Mouse (Mus musculus) frontal cortex, adult 2 months (tissue): ENCODE results near the gene Il4. TPM values are rescaled to one million over a fixed set of nuclear protein-coding genes. Genes with fewer than 3 reads are reported as not detected.
"Not testable (repeated sequence)": the region's sequence is repeated elsewhere in the genome, so short reads cannot be mapped to it uniquely, and the experiment has no call there.

Experiments
- DNase-seq, 2 experiments: peaks; one replicate each; pipeline ENCODE4 v3.0.0; 2022; ENCODE audit warnings: low spot score in 1 of 2; ENCODE audit errors: extremely low spot score in 1 of 2
- polyA plus RNA-seq: library from polyadenylated mRNA; depleted of rRNA; stranded (reverse); fragments of >200 nt; gene quantifications from 2 replicates; pipeline ENCODE4 v1.2.3, GENCODE M21; 2012; rRNA removed

Gene Il4
- polyA plus RNA-seq, 1 experiment, result not detected

DNA sequence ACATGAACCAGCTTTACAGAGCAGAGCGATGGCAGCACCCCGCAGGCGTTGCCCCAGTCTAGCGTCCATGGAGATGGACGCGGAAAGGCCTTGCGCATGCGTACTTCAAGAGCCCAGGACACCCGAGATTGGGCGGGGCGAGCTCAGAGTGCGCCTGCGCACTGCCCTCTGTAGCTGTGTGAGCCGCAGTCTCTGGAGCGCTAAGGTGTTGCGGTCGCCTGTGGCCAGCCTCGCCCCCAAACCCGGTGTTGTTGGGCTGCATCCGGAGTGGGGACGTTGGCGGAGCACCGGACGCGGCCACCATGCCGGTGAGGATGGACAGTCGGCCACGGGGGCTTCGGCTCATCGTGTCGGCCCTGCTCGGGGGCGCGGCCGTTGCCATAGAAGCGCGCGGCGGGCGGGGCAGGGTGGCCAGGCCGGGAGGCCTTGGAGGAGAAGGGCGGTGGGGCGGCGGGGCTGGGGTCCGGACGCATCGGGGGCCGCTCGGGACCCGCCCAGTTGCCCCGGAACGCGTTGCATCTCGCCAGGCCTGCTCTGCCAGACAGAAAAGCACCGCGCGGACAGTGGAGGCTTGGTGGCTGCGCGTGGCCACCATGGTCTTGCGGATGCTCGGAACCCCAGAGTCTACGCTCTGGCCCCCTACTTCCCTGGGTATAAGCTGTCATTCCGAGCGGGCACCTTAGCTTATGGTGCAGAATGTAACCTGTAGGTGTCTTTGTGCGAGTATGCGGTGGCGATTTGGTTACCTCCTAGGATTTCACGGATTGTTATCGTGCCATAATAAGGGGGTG, 51.0 kb downstream of the Il4 start, which contains the start of gene Kif3a:
Kif3a (plus strand) TSS at position 156 of the 791 bp plus-strand sequence.
- DNase-seq, result peak; percentile 89 to 96

DNA sequence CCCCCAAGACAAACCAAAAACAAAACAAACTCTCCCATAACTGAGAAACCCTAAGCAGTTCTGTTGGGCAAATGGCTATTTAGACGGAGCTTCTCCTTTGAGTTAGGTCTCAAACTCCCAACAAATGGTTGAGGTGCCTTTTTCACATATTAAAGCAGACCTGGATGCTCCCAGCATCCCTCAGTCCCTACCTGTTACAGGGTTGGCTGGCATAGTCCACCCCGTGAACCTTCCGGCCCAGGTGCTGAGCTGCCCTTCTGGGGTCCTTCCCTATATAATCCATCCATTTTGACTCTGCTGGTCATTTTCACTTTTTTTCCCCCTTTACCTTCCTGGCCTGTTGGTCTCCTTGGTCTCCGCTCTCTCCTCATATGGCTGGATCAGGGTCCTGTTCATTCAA, 51.8 kb downstream of the Il4 start:
- no peak for DNase-seq

DNA sequence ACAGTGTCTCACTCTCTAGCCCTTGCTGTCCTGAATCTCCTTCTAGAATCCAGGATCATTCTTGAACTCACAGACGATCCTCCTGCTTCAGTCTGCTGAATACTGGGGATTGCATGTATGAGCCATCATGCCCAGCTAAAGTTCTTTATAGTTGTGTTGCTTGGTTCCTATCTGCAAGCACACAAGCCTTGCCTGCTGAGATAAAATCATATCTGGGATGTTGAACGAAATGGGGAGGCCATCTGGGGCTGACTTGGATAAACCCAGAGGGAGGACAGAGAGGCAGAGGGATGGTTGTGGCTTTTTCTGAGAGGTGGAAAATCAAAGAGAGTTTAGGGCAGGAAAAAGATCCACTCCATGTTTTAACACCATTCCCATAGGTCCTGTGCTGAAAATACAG, 56.5 kb downstream of the Il4 start:
- no peak for DNase-seq

- not testable (repeated sequence) for DNase-seq
These were observed 58.5 kb downstream of the Il4 start for GRCm38 (mm10) chr11:53559980-53560379.

DNA sequence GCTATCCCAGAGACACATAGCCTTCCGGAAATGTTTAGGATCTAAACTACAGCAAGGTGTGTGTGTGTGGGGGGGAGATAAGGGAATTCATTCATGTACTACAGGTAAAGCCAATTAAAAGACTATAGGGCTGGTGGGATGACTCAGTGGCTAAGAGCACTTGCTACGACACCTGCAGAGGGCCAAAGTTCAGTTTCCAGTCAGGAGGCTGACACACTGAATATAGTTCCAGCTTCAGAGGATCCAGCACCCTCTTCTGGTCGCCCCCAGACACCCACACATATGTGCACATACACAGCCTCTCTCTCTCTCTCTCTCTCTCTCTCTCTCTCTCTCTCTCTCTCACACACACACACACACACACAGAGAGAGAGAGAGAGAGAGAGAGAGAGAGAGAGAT, 60.5 kb downstream of the Il4 start:
- DNase-seq, result not testable (repeated sequence)

DNA sequence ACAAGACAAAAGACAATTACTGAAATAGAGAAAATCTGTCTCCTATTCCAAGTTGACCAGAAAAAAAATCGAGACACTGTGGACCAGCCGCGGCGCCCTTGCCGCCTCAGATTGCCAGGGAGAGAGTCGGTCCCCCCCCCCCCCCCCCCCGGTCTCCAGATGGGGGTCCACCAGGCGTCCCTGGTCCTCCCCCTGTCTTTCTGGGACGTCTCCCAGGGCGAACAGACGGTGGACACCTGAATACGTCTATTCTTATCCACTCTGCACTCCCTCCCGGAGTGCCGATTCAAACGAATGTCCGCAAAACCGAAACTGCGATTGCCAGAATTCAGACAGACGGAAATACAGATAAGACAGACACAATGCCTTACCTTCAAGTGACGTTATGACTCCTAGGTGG, 61.9 kb downstream of the Il4 start:
- DNase-seq, result not testable (repeated sequence)

Other genes starting within 250 kb of the Il4 start
- not detected in 2 replicates for gene Leap2, start 195.5 kb downstream of the Il4 start, polyA plus RNA-seq
- 372 and 396 TPM in 2 replicates for gene Uqcrq, start 187.8 kb downstream of the Il4 start, polyA plus RNA-seq
- gene Gdf9, start 187.6 kb downstream of the Il4 start, polyA plus RNA-seq, result 1.8 and 1.9 TPM in 2 replicates
- gene Gm10447, start 161.6 kb downstream of the Il4 start, polyA plus RNA-seq, result 0.08 and 0.10 TPM in 2 replicates
- gene Shroom1, start 161.5 kb downstream of the Il4 start, polyA plus RNA-seq, result 7.4 and 8.1 TPM in 2 replicates
- not detected in 2 replicates for gene Gm9837, start 148.2 kb downstream of the Il4 start, polyA plus RNA-seq
- 0.42 and 0.46 TPM in 2 replicates for gene Gm9945, start 138.5 kb downstream of the Il4 start, polyA plus RNA-seq
- 42.7 and 43.3 TPM in 2 replicates for gene Sowaha, start 138.4 kb downstream of the Il4 start, polyA plus RNA-seq
- gene Sept8, start 99.4 kb downstream of the Il4 start, polyA plus RNA-seq, result 271 and 280 TPM in 2 replicates
- gene Kif3a, start 51.3 kb downstream of the Il4 start, polyA plus RNA-seq, result 97.5 and 104 TPM in 2 replicates
- gene Il13, start 16.0 kb upstream of the Il4 start, polyA plus RNA-seq, result not detected in 2 replicates
- gene Rad50, start 88.7 kb upstream of the Il4 start, polyA plus RNA-seq, result 6.9 and 7.1 TPM in 2 replicates
- 0.21 and 0.44 TPM in 2 replicates for gene Il5, start 102.1 kb upstream of the Il4 start, polyA plus RNA-seq
- gene Irf1, start 151.3 kb upstream of the Il4 start, polyA plus RNA-seq, result 11.8 and 14.1 TPM in 2 replicates
- 0.64 and 1.3 TPM in 2 replicates for gene Gm17334, start 154.5 kb upstream of the Il4 start, polyA plus RNA-seq
- 3.0 and 3.2 TPM in 2 replicates for gene Gm12216, start 240.6 kb upstream of the Il4 start, polyA plus RNA-seq